8 mouse cellular contexts compared by ENCODE assay signal in genomic region chr19:8871267-8872186, GRCm38 (mm10). TPM values are rescaled to one million over a fixed set of nuclear protein-coding genes. Genes with fewer than 3 reads are reported as not detected.
A peak's percentile ranks its signal among the peaks of the same experiment; 100 is the strongest.
DNase-seq lines count a peak whose midpoint lies in the region; ATAC-seq lines count a peak whose summit lies in the region.

Ubxn1 (plus strand) TSS chr19:8871496.

- DNase-seq in adrenal gland, adult (ENCODE audit: inconsistent age in 2 of 2, low spot score in 1 of 2) = peak; percentile 99
- peak; percentile 99 for DNase-seq in embryo, embryonic 10.5 days (ENCODE audit: low spot score)
- peak; percentile 97 for DNase-seq in gastrocnemius, postnatal 14 days
- peak; percentile 96 to 98 for DNase-seq in left cerebral cortex, postnatal 10 days (ENCODE audit: extremely low spot score in 1 of 2, low spot score in 2 of 2)
- peak; percentile 99 for DNase-seq in right cerebral cortex, postnatal 25 days
- DNase-seq in urinary bladder, postnatal 4 days (ENCODE audit: low spot score in 2 of 2) = peak; percentile 96 to 97

- intact Hi-C loops in gastrocnemius, postnatal 14 days (cut with DNase I; ENCODE audit: low total_unique reads) = no loop called here
- intact Hi-C loops in left cerebral cortex, postnatal 10 days (cut with DNase I) = no loop called here

- peak; percentile 98 for ATAC-seq in inflammation-experienced regulatory T-cells, adult 6 months
- ATAC-seq in megakaryocyte-erythroid progenitor cell, adult 5-6 weeks (replicated peaks; ENCODE audit: low FRiP score, low TSS enrichment, poor library complexity, severe bottlenecking) = peak; percentile 97

RNA-seq across cellular contexts. Expression of gene Ubxn1, which starts in this region (rescaled TPM):
- total RNA-seq in gastrocnemius, postnatal 14 days (2021) = 100 to 1,000 TPM; 182 to 211 TPM
- 10 to 100 TPM; 56.1 to 63.1 (median 57.6) TPM for polyA plus RNA-seq in inflammation-experienced regulatory T-cells, adult 6 months (2017; shearing (Covaris generic))
- 100 to 1,000 TPM; 101 TPM for total RNA-seq in left cerebral cortex, postnatal 10 days (2021)
- total RNA-seq in megakaryocyte-erythroid progenitor cell, adult 5-6 weeks (2014; fragmentation: Nextera tagmentation) = 148 and 194 TPM in 2 replicates
- total RNA-seq in megakaryocyte-erythroid progenitor cell, adult 5-6 weeks (2017) = 235 and 295 TPM in 2 replicates

Comparison
In these comparisons a context has a peak if more than half of its experiments do, and no peak if none do; other contexts are left out.
1. Peak in every context shown above with its lines: DNase-seq and ATAC-seq.